Mouse (Mus musculus) liver, embryonic 11.5 days (tissue): ENCODE measurements around the gene Tex26. TPM values are rescaled to one million over a fixed set of nuclear protein-coding genes. Genes with fewer than 3 reads are reported as not detected.
A peak's percentile ranks its signal among the peaks of the same experiment; 100 is the strongest.

Experiments used
- ATAC-seq: fragments of 200-750 bp; cut with Nextera tagmentation; replicated peaks from 2 replicates; pipeline ENCODE4 v1.8.0; 2017; ENCODE audit warnings: moderate number of reproducible peaks, mild to moderate bottlenecking, moderate TSS enrichment, moderate library complexity; ENCODE audit not compliant: low FRiP score
- DNase-seq: peaks from one replicate; pipeline ENCODE4 v3.0.0-alpha.2; 2017; ENCODE audit warnings: low spot score
- H3K27ac ChIP-seq: fragments of 300-500 bp; sonication (generic); 2 replicates; pipeline ENCODE4 v1.5.1; 2014; ENCODE audit warnings: mild to moderate bottlenecking, low read depth, low read length, control low read depth
- H3K27me3 ChIP-seq: fragments of 300-500 bp; sonication (generic); replicated peaks from 2 replicates; pipeline ENCODE4 v1.6.1; 2014; ENCODE audit warnings: low read length, mixed read lengths; ENCODE audit not compliant: control insufficient read depth, insufficient read depth
- H3K36me3 ChIP-seq: fragments of 300-500 bp; sonication (generic); 2 replicates; pipeline ENCODE4 v1.6.1; 2014; ENCODE audit warnings: mild to moderate bottlenecking, low read length, moderate library complexity, mixed read lengths; ENCODE audit not compliant: control insufficient read depth, insufficient read depth
- H3K4me1 ChIP-seq: fragments of 300-500 bp; sonication (generic); replicated peaks from 2 replicates; pipeline ENCODE4 v1.6.1; 2014; ENCODE audit warnings: low read length, mixed read lengths; ENCODE audit not compliant: control insufficient read depth, insufficient read depth
- H3K4me2 ChIP-seq: fragments of 300-500 bp; sonication (generic); 2 replicates; pipeline ENCODE4 v1.6.1; 2014; ENCODE audit warnings: mild to moderate bottlenecking, control low read depth, moderate library complexity
- H3K4me3 ChIP-seq: fragments of 300-500 bp; sonication (generic); 2 replicates; pipeline ENCODE4 v1.5.1; 2014; ENCODE audit warnings: low read depth, low read length, control low read depth
- H3K9ac ChIP-seq: fragments of 300-500 bp; sonication (generic); 2 replicates; pipeline ENCODE4 v1.6.1; 2014; ENCODE audit warnings: low read depth, low read length, control low read depth
- H3K9me3 ChIP-seq: fragments of 300-500 bp; sonication (generic); 2 replicates; pipeline ENCODE4 v1.6.1; 2016; ENCODE audit warnings: low read length, inconsistent platforms, mixed read lengths; ENCODE audit not compliant: control insufficient read depth
- WGBS: fragments of 180-500 bp; shearing (Covaris S2); extraction: QIAGEN DNeasy Blood & Tissue Kit; methylation state at CpG from one replicate; pipeline ENCODE4 v1.1.7; 2014; 5-methylcytosine and 5-hydroxymethylcytosine counted together
- polyA plus RNA-seq: library from polyadenylated mRNA; unstranded; fragments of >200 nt; fragmentation: Nextera tagmentation; extraction: Ambion mirVana; gene quantifications from 2 replicates; pipeline ENCODE4 v1.2.1, GENCODE M21; 2014

The Tex26 gene
- polyA plus RNA-seq, 1 experiment from 2014 or later = 0.48 TPM

DNA sequence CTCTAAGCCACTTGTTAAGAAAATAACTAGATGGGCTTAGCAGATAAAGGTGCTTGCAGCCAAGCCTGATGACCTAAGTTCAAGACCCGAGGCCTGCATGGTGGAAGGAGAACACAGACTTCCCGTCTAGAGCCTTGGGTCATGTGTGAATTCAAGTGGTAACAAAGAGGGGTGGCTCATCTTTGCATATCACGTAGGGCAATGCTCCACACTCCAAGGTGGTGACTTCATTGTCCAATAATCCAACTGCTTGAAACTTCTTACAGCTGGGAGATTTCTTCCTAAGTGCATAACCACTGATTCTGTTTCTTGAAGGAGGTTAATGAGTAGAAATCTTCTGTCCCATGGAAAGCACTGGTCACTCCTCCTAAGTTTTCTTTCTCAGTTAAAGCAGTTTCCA, 22.6 kb downstream of the Tex26 start:
- no peak for ATAC-seq
- no peak overlapping the region for H3K4me2 ChIP-seq
- H3K9ac ChIP-seq = no peak overlapping the region
- H3K27ac ChIP-seq = no peak overlapping the region
- H3K27me3 ChIP-seq = no peaks in the 10 kb centered on the region
- H3K4me1 ChIP-seq = peaks cover 4% of the 10 kb centered on the region; the same call in 1 of the 2 replicates
- H3K36me3 ChIP-seq = no peaks in the 10 kb centered on the region
- no peak overlapping the region for H3K4me3 ChIP-seq
- WGBS = 64% methylated on average over 3 of the region's 3 CpGs
- DNase-seq = no peak
- H3K9me3 ChIP-seq = no peaks in the 10 kb centered on the region

DNA sequence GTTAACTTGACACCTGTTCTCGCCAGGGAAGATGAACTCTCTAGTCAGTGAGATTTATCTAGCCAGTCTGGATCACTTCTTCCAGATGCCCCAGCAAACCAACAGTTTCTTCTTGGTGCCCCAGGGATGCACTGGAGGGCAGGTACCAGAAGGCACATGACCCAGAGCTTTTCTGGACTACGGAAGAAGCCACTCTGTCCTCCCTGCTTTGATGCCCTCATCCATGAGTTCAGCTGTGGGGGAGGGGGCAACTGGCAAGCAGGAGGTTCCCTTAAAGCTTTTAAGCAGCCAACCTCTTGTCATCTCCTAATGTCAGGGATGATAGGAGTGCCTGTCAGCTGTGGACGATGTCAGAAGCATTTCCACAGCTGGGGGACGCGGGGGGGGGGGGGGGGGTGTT, 25.8 kb downstream of the Tex26 start:
- no peak overlapping the region for H3K4me2 ChIP-seq
- H3K36me3 ChIP-seq = no peaks in the 10 kb centered on the region
- DNase-seq = no peak
- H3K9me3 ChIP-seq = no peaks in the 10 kb centered on the region
- H3K27me3 ChIP-seq = no peaks in the 10 kb centered on the region
- H3K27ac ChIP-seq = no peak overlapping the region
- H3K9ac ChIP-seq = no peak overlapping the region
- H3K4me3 ChIP-seq = no peak overlapping the region
- ATAC-seq = no peak
- no peaks in the 10 kb centered on the region for H3K4me1 ChIP-seq
- 41% methylated on average over 5 of the region's 5 CpGs for WGBS

DNA sequence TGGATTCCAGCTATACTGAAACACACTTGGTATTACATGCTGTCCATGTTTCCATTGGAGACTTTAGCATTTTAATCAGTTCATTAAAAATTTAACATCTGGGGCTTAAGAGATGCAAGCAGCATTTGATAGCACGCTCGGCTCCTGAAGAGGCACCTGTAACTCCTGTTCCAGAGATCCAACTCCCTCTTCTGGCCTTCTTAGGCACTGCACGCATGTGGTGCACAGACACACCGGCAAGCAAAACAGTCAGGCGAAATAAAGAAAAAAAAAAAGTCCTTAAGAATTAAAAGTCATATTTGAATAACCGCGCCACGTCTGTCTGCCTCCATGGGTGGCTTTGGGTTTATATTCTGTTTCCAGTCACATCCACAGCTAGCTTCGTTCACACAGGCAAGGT, 34.7 kb downstream of the Tex26 start:
- Histone ChIP-seq H3K4me3 (no peak overlapping the region), H3K4me1 (no peaks in the 10 kb centered on the region), H3K9me3 (no peaks in the 10 kb centered on the region; the same call in 1 of the 2 replicates), H3K27me3 (no peaks in the 10 kb centered on the region), H3K4me2 (no peak overlapping the region), H3K27ac (no peak overlapping the region), H3K9ac (no peak overlapping the region), H3K36me3 (no peaks in the 10 kb centered on the region)
- DNase-seq = no peak
- WGBS = 93% methylated on average over 9 of the region's 9 CpGs
- no peak for ATAC-seq

DNA sequence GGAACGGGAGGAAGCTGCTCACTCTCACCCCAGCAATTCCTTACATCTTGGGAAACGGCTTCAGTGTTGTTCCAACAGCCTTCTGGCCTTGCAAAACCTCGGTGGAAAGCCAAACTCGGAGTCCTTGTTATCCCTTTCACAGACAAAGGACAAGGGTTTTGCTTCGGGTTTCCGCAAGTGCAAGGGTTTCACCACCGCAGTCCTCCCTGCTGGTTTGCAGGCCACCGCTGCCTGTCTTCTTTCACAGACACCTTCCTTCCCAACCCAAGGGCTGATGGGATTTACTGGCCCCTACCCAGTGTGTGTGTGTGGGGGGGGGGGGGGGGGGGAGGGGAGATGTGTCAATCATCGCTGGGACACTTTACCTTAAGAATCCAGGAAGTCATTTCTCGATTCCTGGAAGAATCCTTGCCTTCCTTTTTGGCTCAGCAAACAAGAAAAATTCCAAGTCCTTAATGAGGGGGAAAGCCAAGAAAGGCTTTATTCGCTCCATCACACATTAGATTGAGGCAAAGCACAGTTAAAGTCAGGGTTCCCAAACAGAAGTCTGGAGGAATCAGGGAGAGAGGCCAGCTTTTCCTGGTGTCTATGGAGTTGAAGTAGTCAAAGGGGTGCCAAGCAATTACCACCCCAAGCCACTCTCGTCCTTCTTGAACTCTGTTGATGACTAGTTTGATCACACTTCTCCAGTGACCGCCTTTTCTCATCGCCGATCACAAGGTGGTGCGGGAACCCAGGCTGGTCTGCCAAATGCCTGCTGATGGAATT, 35.4 kb downstream of the Tex26 start:
- no peaks in the 10 kb centered on the region for H3K27me3 ChIP-seq
- H3K9me3 ChIP-seq = no peaks in the 10 kb centered on the region; the same call in 1 of the 2 replicates
- WGBS = 87% methylated on average over 16 of the region's 16 CpGs
- no peak overlapping the region for H3K4me2 ChIP-seq
- no peak for DNase-seq
- H3K4me3 ChIP-seq = no peak overlapping the region
- no peaks in the 10 kb centered on the region for H3K4me1 ChIP-seq
- no peak for ATAC-seq
- H3K9ac ChIP-seq = no peak overlapping the region
- H3K36me3 ChIP-seq = no peaks in the 10 kb centered on the region
- H3K27ac ChIP-seq = no peak overlapping the region

DNA sequence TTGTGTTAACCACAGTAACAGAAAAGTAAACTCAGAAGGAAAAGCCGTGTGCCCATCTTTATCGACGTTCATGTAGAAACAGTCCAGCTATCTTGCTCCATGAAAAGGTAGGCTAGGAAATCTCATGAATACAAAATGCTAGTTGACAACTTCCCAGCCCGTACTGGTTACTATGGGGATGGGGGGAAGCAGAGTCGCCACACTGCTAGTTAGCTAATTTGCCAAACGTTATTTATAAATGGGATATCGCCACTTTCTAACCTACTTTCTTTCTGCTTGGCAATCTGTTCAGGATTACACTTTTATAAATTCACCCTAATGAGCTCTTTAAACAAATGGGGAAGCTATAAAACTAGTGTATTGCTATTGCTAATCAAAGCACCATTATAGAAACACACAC, 42.5 kb downstream of the Tex26 start:
- 87% methylated on average over 7 of the region's 7 CpGs for WGBS
- ATAC-seq = no peak
- no peaks in the 10 kb centered on the region for H3K27me3 ChIP-seq

DNA sequence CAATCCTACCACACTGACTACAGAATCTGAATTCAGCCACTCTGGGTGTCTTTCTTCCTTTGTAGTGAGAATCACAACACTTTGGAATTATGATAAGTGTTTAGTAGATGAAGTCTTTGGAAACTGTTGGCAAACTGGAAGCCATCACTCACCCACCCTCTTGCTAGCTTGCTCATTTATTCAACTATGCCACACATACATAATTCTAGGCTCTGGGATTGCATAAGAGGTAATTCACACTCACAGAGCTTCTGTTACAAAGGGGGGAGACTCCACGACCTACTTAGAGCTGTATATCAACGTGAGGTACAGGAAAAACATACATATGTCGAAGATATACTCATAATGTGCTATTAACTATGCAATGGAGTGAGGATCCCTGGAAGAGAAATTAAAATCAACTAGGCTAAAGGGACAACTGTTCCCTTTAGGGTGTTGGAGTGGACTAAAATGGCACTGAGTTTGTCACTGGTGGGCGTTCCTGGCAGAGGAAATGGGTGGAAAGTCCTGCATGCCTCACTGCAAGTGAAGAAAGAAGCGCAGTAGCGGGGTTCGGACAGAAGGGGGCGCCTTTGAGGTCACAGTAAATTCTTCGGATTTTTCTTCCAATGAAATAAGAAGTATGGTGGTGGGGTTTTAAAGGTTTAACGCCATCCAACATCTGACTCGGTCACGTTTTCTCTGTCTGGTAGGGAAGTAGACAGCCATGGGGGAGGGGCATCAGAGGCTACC, 44.0 kb downstream of the Tex26 start:
- DNase-seq (no peak), ATAC-seq (no peak)
- H3K27ac ChIP-seq = no peak overlapping the region
- no peak overlapping the region for H3K4me3 ChIP-seq
- no peaks in the 10 kb centered on the region for H3K27me3 ChIP-seq
- 53% methylated on average over 12 of the region's 12 CpGs for WGBS
- H3K4me2 ChIP-seq = no peak overlapping the region
- no peak overlapping the region for H3K9ac ChIP-seq
- no peaks in the 10 kb centered on the region for H3K36me3 ChIP-seq
- H3K4me1 ChIP-seq = no peaks in the 10 kb centered on the region
- no peaks in the 10 kb centered on the region; the same call in 1 of the 2 replicates for H3K9me3 ChIP-seq

More for the DNA sequence above, 42.5 kb downstream of the Tex26 start:
- H3K4me2 ChIP-seq = no peak overlapping the region
- no peak overlapping the region for H3K27ac ChIP-seq
- no peaks in the 10 kb centered on the region; the same call in 1 of the 2 replicates for H3K9me3 ChIP-seq
- no peaks in the 10 kb centered on the region for H3K36me3 ChIP-seq
- H3K4me1 ChIP-seq = no peaks in the 10 kb centered on the region
- H3K4me3 ChIP-seq = no peak overlapping the region
- no peak for DNase-seq
- H3K9ac ChIP-seq = no peak overlapping the region

DNA sequence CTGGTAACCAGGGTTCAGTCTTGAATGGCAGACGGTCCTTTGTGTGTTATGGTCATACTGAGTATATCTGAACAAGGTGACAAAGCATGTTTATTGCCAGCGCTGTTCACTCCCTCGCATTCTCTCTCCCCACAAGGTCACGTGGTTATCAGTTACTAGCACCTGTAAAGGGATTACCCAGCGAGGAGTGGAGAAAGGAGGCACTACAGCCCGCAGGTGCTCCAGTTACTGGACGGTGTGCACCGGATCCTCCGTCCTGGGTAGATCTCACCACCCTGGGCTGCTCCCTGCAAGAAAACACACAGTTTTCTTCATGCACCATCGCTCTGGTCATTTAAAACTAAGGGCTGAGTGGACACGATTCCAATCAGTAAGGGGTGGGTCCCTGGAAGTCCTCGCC, 44.8 kb downstream of the Tex26 start:
- H3K27ac ChIP-seq = no peak overlapping the region
- H3K27me3 ChIP-seq = no peaks in the 10 kb centered on the region
- ATAC-seq (peak; percentile 31; the same call in 1 of the 2 replicates), DNase-seq (no peak)
- no peak overlapping the region for H3K4me3 ChIP-seq
- no peaks in the 10 kb centered on the region for H3K4me1 ChIP-seq
- H3K9ac ChIP-seq = no peak overlapping the region
- WGBS = 62% methylated on average over 12 of the region's 12 CpGs
- no peak overlapping the region for H3K4me2 ChIP-seq
- H3K36me3 ChIP-seq = no peaks in the 10 kb centered on the region
- H3K9me3 ChIP-seq = no peaks in the 10 kb centered on the region; the same call in 1 of the 2 replicates

DNA sequence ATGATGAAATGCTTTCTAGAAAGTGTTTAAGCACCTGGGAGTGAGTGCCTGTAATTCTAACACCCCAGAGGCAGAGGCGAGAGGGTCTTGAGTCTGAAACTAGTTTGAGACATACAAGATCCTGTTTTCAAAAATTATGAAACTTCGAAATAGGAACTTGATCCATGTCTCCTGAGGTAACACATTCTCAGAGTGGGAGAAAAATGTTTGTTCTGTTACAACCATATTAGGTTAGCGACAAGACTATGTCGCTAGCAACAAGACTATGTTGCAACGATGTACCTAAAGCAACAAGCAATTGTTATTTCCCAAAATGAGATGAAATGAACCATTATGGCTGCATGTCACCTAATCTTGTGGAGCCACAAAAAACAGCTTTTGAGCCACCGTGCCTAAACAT, 46.0 kb downstream of the Tex26 start:
- DNase-seq (no peak), ATAC-seq (no peak)
- no peak overlapping the region for H3K9ac ChIP-seq
- WGBS = 88% methylated on average over 6 of the region's 6 CpGs
- no peaks in the 10 kb centered on the region for H3K4me1 ChIP-seq
- H3K36me3 ChIP-seq = no peaks in the 10 kb centered on the region
- no peaks in the 10 kb centered on the region; the same call in 1 of the 2 replicates for H3K9me3 ChIP-seq
- no peaks in the 10 kb centered on the region for H3K27me3 ChIP-seq
- no peak overlapping the region for H3K4me2 ChIP-seq
- H3K27ac ChIP-seq = no peak overlapping the region
- no peak overlapping the region for H3K4me3 ChIP-seq
